Mouse (Mus musculus) forebrain, embryonic 15.5 days (tissue): Measurements from ENCODE around the gene Trim3. TPM values are rescaled to one million over a fixed set of nuclear protein-coding genes. Genes with fewer than 3 reads are reported as not detected.
A peak's percentile ranks its signal among the peaks of the same experiment; 100 is the strongest.

ENCODE experiments used
- ATAC-seq: fragments of 200-750 bp; cut with Nextera tagmentation; replicated peaks from 2 replicates; pipeline ENCODE4 v1.8.0; 2017; ENCODE audit warnings: mild to moderate bottlenecking, moderate TSS enrichment, moderate library complexity
- H3K27ac ChIP-seq: fragments of 300-500 bp; sonication (generic); replicated peaks from 2 replicates; pipeline ENCODE4 v1.5.1; 2015; ENCODE audit warnings: mild to moderate bottlenecking, inconsistent platforms
- H3K27me3 ChIP-seq: fragments of 300-500 bp; sonication (generic); 2 replicates; pipeline ENCODE4 v1.6.1; 2015; ENCODE audit warnings: inconsistent platforms
- H3K36me3 ChIP-seq: fragments of 300-500 bp; sonication (generic); 2 replicates; pipeline ENCODE4 v1.6.1; 2015; ENCODE audit warnings: mild to moderate bottlenecking, inconsistent platforms
- H3K4me1 ChIP-seq: fragments of 300-500 bp; sonication (generic); 2 replicates; pipeline ENCODE4 v1.6.1; 2015; ENCODE audit warnings: inconsistent platforms
- H3K4me2 ChIP-seq: fragments of 300-500 bp; sonication (generic); replicated peaks from 2 replicates; pipeline ENCODE4 v1.6.1; 2015; ENCODE audit warnings: mild to moderate bottlenecking, inconsistent platforms
- H3K4me3 ChIP-seq: fragments of 300-500 bp; sonication (generic); 2 replicates; pipeline ENCODE4 v1.5.1; 2015; ENCODE audit warnings: mild to moderate bottlenecking, inconsistent platforms
- H3K9ac ChIP-seq: fragments of 300-500 bp; sonication (generic); replicated peaks from 2 replicates; pipeline ENCODE4 v1.6.1; 2015; ENCODE audit warnings: mild to moderate bottlenecking, inconsistent platforms
- H3K9me3 ChIP-seq: fragments of 300-500 bp; sonication (generic); 2 replicates; pipeline ENCODE4 v1.6.1; 2016; ENCODE audit warnings: inconsistent platforms
- WGBS: fragments of 180-500 bp; shearing (Covaris S2); methylation state at CpG from one replicate; pipeline ENCODE4 v1.1.7; 2015; ENCODE audit warnings: mixed read lengths; 5-methylcytosine and 5-hydroxymethylcytosine counted together
- polyA plus RNA-seq: library from polyadenylated mRNA; unstranded; fragments of >200 nt; fragmentation: Nextera tagmentation; extraction: Ambion mirVana; gene quantifications from 2 replicates; pipeline ENCODE4 v1.2.1, GENCODE M21; 2015

The Trim3 gene
- polyA plus RNA-seq, 1 experiment from 2014 or later = 72.3 TPM

GRCm38 (mm10) chr7:105632551-105632972 is 809 bp downstream of the Trim3 start:
- Histone ChIP-seq H3K9me3 (no peaks in the 10 kb centered on the region), H3K4me3 (peak overlapping the region; percentile 95), H3K4me1 (peaks cover 48% of the 10 kb centered on the region), H3K27ac (peak overlapping the region; percentile 83), H3K9ac (peak overlapping the region; percentile 96), H3K27me3 (no peaks in the 10 kb centered on the region), H3K36me3 (peaks cover 15% of the 10 kb centered on the region), H3K4me2 (peak overlapping the region; percentile 78)
- no peak for ATAC-seq
- WGBS = 15% methylated on average over 4 of the region's 4 CpGs

GRCm38 (mm10) chr7:105628633-105629032 is 4.7 kb downstream of the Trim3 start:
- Histone ChIP-seq H3K9ac (no peak overlapping the region), H3K27me3 (no peaks in the 10 kb centered on the region), H3K9me3 (no peaks in the 10 kb centered on the region), H3K4me3 (no peak overlapping the region), H3K27ac (peak overlapping the region; percentile 28; the same call in 1 of the 2 replicates), H3K4me2 (no peak overlapping the region), H3K36me3 (peaks cover 15% of the 10 kb centered on the region), H3K4me1 (peaks cover 37% of the 10 kb centered on the region)
- 10% methylated on average over 3 of the region's 3 CpGs for WGBS
- peak; percentile 7; the same call in 1 of the 2 replicates for ATAC-seq

GRCm38 (mm10) chr7:105625397-105625796 is 8.0 kb downstream of the Trim3 start:
- Histone ChIP-seq H3K9me3 (no peaks in the 10 kb centered on the region), H3K4me2 (no peak overlapping the region), H3K4me3 (no peak overlapping the region), H3K27me3 (no peaks in the 10 kb centered on the region), H3K9ac (no peak overlapping the region), H3K36me3 (peaks cover 44% of the 10 kb centered on the region), H3K4me1 (peaks cover 14% of the 10 kb centered on the region), H3K27ac (no peak overlapping the region)
- WGBS = 83% methylated on average over 6 of the region's 6 CpGs
- ATAC-seq = no peak

- Histone ChIP-seq H3K9me3 (no peaks in the 10 kb centered on the region), H3K27me3 (no peaks in the 10 kb centered on the region), H3K4me3 (no peak overlapping the region), H3K36me3 (peaks cover 81% of the 10 kb centered on the region), H3K27ac (no peak overlapping the region), H3K4me1 (no peaks in the 10 kb centered on the region), H3K4me2 (no peak overlapping the region), H3K9ac (no peak overlapping the region)
- no peak for ATAC-seq
- 83% methylated on average over 8 of the region's 8 CpGs for WGBS
Observed at GRCm38 (mm10) chr7:105621646-105622292, 11.6 kb downstream of the Trim3 start.

GRCm38 (mm10) chr7:105621053-105621452 is 12.3 kb downstream of the Trim3 start:
- no peak for ATAC-seq
- no peaks in the 10 kb centered on the region for H3K4me1 ChIP-seq
- no peaks in the 10 kb centered on the region for H3K27me3 ChIP-seq
- peaks cover 88% of the 10 kb centered on the region for H3K36me3 ChIP-seq
- H3K9me3 ChIP-seq = no peaks in the 10 kb centered on the region
- H3K4me2 ChIP-seq = no peak overlapping the region
- H3K27ac ChIP-seq = no peak overlapping the region
- no peak overlapping the region for H3K4me3 ChIP-seq
- no peak overlapping the region for H3K9ac ChIP-seq
- 83% methylated on average over 4 of the region's 4 CpGs for WGBS

- H3K4me2 ChIP-seq = no peak overlapping the region
- no peaks in the 10 kb centered on the region for H3K27me3 ChIP-seq
- H3K4me3 ChIP-seq = no peak overlapping the region
- no peak overlapping the region for H3K9ac ChIP-seq
- 78% methylated on average over 3 of the region's 3 CpGs for WGBS
- peaks cover 95% of the 10 kb centered on the region for H3K36me3 ChIP-seq
- no peaks in the 10 kb centered on the region for H3K9me3 ChIP-seq
- H3K27ac ChIP-seq = no peak overlapping the region
- H3K4me1 ChIP-seq = no peaks in the 10 kb centered on the region
- no peak for ATAC-seq
Observed at GRCm38 (mm10) chr7:105619701-105620100, 13.7 kb downstream of the Trim3 start.

- Histone ChIP-seq H3K4me3 (no peak overlapping the region), H3K27me3 (no peaks in the 10 kb centered on the region), H3K9me3 (no peaks in the 10 kb centered on the region), H3K36me3 (peaks cover 99% of the 10 kb centered on the region), H3K9ac (no peak overlapping the region), H3K4me1 (no peaks in the 10 kb centered on the region), H3K4me2 (no peak overlapping the region), H3K27ac (no peak overlapping the region)
- 96% methylated on average over 22 of the region's 22 CpGs for WGBS
- no peak for ATAC-seq
Observed at GRCm38 (mm10) chr7:105617810-105618209, 15.6 kb downstream of the Trim3 start.

GRCm38 (mm10) chr7:105616561-105616960 is 16.8 kb downstream of the Trim3 start:
- WGBS = 93% methylated on average over 6 of the region's 6 CpGs
- H3K27me3 ChIP-seq = no peaks in the 10 kb centered on the region
- H3K4me2 ChIP-seq = no peak overlapping the region
- H3K9ac ChIP-seq = no peak overlapping the region
- no peak overlapping the region for H3K27ac ChIP-seq
- H3K36me3 ChIP-seq = peaks cover 99% of the 10 kb centered on the region
- no peak for ATAC-seq
- no peaks in the 10 kb centered on the region for H3K4me1 ChIP-seq
- no peaks in the 10 kb centered on the region for H3K9me3 ChIP-seq
- H3K4me3 ChIP-seq = no peak overlapping the region

- 86% methylated on average over 1 of the region's 1 CpGs for WGBS
- Histone ChIP-seq H3K9me3 (no peaks in the 10 kb centered on the region), H3K27me3 (no peaks in the 10 kb centered on the region), H3K36me3 (peaks cover 99% of the 10 kb centered on the region), H3K4me3 (no peak overlapping the region), H3K9ac (no peak overlapping the region), H3K4me1 (no peaks in the 10 kb centered on the region), H3K27ac (no peak overlapping the region), H3K4me2 (no peak overlapping the region)
- ATAC-seq = no peak
Observed at GRCm38 (mm10) chr7:105615720-105616119, 17.7 kb downstream of the Trim3 start.

- no peak overlapping the region for H3K9ac ChIP-seq
- H3K36me3 ChIP-seq = peaks cover 96% of the 10 kb centered on the region
- no peak overlapping the region for H3K4me3 ChIP-seq
- no peaks in the 10 kb centered on the region for H3K27me3 ChIP-seq
- H3K4me2 ChIP-seq = no peak overlapping the region
- H3K9me3 ChIP-seq = no peaks in the 10 kb centered on the region
- ATAC-seq = no peak
- H3K27ac ChIP-seq = no peak overlapping the region
- H3K4me1 ChIP-seq = no peaks in the 10 kb centered on the region
- 96% methylated on average over 1 of the region's 1 CpGs for WGBS
Observed at GRCm38 (mm10) chr7:105614400-105614799, 19.0 kb downstream of the Trim3 start.

- Histone ChIP-seq H3K4me2 (no peak overlapping the region), H3K27ac (no peak overlapping the region), H3K36me3 (peaks cover 70% of the 10 kb centered on the region), H3K4me3 (no peak overlapping the region), H3K27me3 (no peaks in the 10 kb centered on the region), H3K9me3 (no peaks in the 10 kb centered on the region), H3K4me1 (no peaks in the 10 kb centered on the region), H3K9ac (no peak overlapping the region)
- ATAC-seq = no peak
- WGBS = 87% methylated on average over 1 of the region's 1 CpGs
Observed at GRCm38 (mm10) chr7:105611767-105612166, 21.6 kb downstream of the Trim3 start.

- Histone ChIP-seq H3K9ac (no peak overlapping the region), H3K4me1 (no peaks in the 10 kb centered on the region), H3K9me3 (no peaks in the 10 kb centered on the region), H3K27ac (no peak overlapping the region), H3K4me2 (no peak overlapping the region), H3K27me3 (no peaks in the 10 kb centered on the region), H3K36me3 (peaks cover 38% of the 10 kb centered on the region), H3K4me3 (no peak overlapping the region)
- WGBS = 86% methylated on average over 3 of the region's 3 CpGs
- ATAC-seq = no peak
Observed at GRCm38 (mm10) chr7:105608467-105608866, 24.9 kb downstream of the Trim3 start.
